Comparison of ENCODE assay signal across 19 mouse cellular contexts in the genomic region with DNA sequence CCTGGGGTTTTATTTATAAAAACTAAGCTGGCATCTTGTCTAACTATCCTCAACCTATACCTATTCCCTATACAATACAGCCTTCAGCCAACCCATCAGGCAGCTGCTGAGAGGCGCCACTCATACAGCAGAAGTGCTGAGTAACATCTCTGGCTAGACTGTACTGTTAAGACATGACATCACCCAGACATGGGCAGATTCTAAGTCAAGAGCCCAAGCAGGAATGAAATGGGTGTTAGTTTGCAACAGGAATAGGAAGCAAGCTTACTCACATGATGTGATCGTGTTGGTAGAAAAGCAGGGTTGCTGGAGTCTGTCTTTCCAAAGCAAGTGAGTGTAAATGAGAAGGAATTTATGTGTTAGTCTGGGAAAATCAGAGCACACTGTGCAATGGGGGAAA. TPM values are rescaled to one million over a fixed set of nuclear protein-coding genes. Genes with fewer than 3 reads are reported as not detected.
"Had no signal": no experiment of that assay in that cellular context is flagged by ENCODE, and none has a peak within 500 bp of the region (broad histone marks: within the 10 kb centered on the region; RNA-seq: fewer than 3 reads in every experiment).

No protein-coding gene starts in this region.

- H3K4me3 ChIP-seq: lung, embryonic 15.5 days; megakaryocyte, embryonic 14.5 days; midbrain, embryonic 13.5 days; midbrain, embryonic 15.5 days; neural tube, embryonic 12.5 days; stomach, embryonic 15.5 days had no signal

- DNase-seq: liver, postnatal 0 days; lung, adult 2 months; lung, postnatal 14 days; lung, postnatal 36 days; right cerebral cortex, postnatal 25 days; thymus, adult 2 months; thymus, postnatal 25 days; thymus, postnatal 4 days had no signal

- H3K27ac ChIP-seq: lung, embryonic 15.5 days; macrophage; midbrain, embryonic 13.5 days; midbrain, embryonic 15.5 days; neural tube, embryonic 12.5 days; stomach, embryonic 15.5 days; stomach, postnatal 0 days had no signal

RNA-seq across cellular contexts. Expression of a gene that starts 18.3 kb away (rescaled TPM):
- total RNA-seq: megakaryocyte progenitor cell, adult 5-6 weeks; monocyte, adult 5-6 weeks; neutrophil, adult 5-6 weeks had no signal
